Comparison of ENCODE assay signal across 27 mouse cellular contexts in the genomic region with DNA sequence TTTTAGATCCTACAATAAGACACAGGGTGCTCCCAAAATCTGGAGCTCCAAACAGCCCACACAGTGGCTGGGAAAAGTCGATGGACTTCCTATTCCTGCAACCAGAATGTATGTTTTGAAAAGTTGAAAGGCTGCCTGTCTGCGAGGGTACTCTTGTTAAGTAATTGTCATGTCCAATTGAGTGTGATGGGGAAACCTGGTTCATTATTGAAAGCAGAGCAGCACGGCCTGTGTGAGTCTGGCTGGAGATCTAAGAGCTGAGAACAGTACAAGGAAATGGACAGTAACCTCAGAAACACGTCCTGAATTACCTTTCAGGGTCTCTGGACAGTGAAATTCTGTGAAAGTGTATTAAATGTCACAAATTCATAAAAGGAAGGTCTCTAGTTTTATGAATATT.
"Had no signal": no experiment of that assay in that cellular context is flagged by ENCODE, and none has a peak within 500 bp of the region (broad histone marks: within the 10 kb centered on the region; RNA-seq: fewer than 3 reads in every experiment).

No protein-coding gene starts in this region.

- H3K4me3 ChIP-seq: heart, embryonic 10.5 days; heart, embryonic 12.5 days; hindbrain, embryonic 10.5 days; hindbrain, embryonic 12.5 days; intestine, embryonic 15.5 days; kidney, embryonic 15.5 days; limb, embryonic 13.5 days; limb, embryonic 15.5 days; liver, embryonic 12.5 days had no signal

- DNase-seq: gastrocnemius, postnatal 14 days; gastrocnemius, postnatal 36 days; heart, adult 11 months; heart, postnatal 10 days; heart, postnatal 4 days; kidney, adult 11 months; kidney, adult 2 months; kidney, adult 9 months; kidney, postnatal 14 days; kidney, postnatal 36 days; layer of hippocampus, adult 9-11 months; layer of hippocampus, postnatal 36 days; left cerebral cortex, postnatal 4 days had no signal

- H3K9me3 ChIP-seq: heart, embryonic 10.5 days; heart, embryonic 12.5 days; hindbrain, embryonic 10.5 days; hindbrain, embryonic 12.5 days; intestine, embryonic 15.5 days; kidney, embryonic 15.5 days; limb, embryonic 13.5 days; limb, embryonic 15.5 days; liver, embryonic 12.5 days had no signal

- H3K27me3 ChIP-seq: heart, embryonic 12.5 days; hindbrain, embryonic 12.5 days; intestine, embryonic 15.5 days; kidney, embryonic 15.5 days; limb, embryonic 15.5 days; liver, embryonic 12.5 days had no signal

- H3K9ac ChIP-seq: heart, embryonic 12.5 days; hindbrain, embryonic 12.5 days; hindbrain, embryonic 14.5 days; intestine, embryonic 15.5 days; kidney, embryonic 15.5 days; limb, embryonic 13.5 days; limb, embryonic 15.5 days; liver, embryonic 12.5 days; liver, embryonic 14.5 days had no signal

- H3K4me2 ChIP-seq: heart, embryonic 12.5 days; hindbrain, embryonic 12.5 days; hindbrain, embryonic 14.5 days; intestine, embryonic 15.5 days; kidney, embryonic 15.5 days; limb, embryonic 13.5 days; limb, embryonic 15.5 days; liver, embryonic 12.5 days had no signal

- H3K36me3 ChIP-seq: heart, embryonic 10.5 days; heart, embryonic 12.5 days; hindbrain, embryonic 10.5 days; hindbrain, embryonic 12.5 days; intestine, embryonic 15.5 days; kidney, embryonic 15.5 days; limb, embryonic 13.5 days; limb, embryonic 15.5 days; liver, embryonic 12.5 days had no signal

- H3K4me1 ChIP-seq: heart, embryonic 10.5 days; heart, embryonic 12.5 days; hindbrain, embryonic 10.5 days; hindbrain, embryonic 12.5 days; intestine, embryonic 15.5 days; liver, embryonic 12.5 days had no signal

- H3K27ac ChIP-seq: heart, embryonic 10.5 days; hindbrain, embryonic 10.5 days; hindbrain, embryonic 12.5 days; hindbrain, embryonic 14.5 days; intestine, embryonic 15.5 days; kidney, embryonic 15.5 days; kidney, postnatal 0 days; limb, embryonic 13.5 days; limb, embryonic 15.5 days; liver, embryonic 12.5 days; liver, embryonic 14.5 days had no signal

- ATAC-seq: hindbrain, embryonic 16.5 days; inflammation-experienced regulatory T-cells, adult 6 months; intestine, embryonic 15.5 days; liver, embryonic 12.5 days had no signal
